Mouse (Mus musculus) A20 (cell line): ENCODE results near the gene Kcnip4.

Experiments used
- DNase-seq: peaks from one replicate; pipeline ENCODE4 v3.0.0-alpha.2; 2011; ENCODE audit warnings: low read depth, low spot score

Kcnip4 gene

GRCm38 (mm10) chr5:49356381-49356780, 168.3 kb downstream of the Kcnip4 start:
- DNase-seq, result no peak

GRCm38 (mm10) chr5:49352061-49352460, 172.6 kb downstream of the Kcnip4 start:
- no peak for DNase-seq

GRCm38 (mm10) chr5:49350126-49350909, 174.4 kb downstream of the Kcnip4 start:
- DNase-seq, result no peak

GRCm38 (mm10) chr5:49349541-49349940, 175.2 kb downstream of the Kcnip4 start:
- no peak for DNase-seq

GRCm38 (mm10) chr5:49348511-49348910, 176.2 kb downstream of the Kcnip4 start:
- no peak for DNase-seq

GRCm38 (mm10) chr5:49344606-49345005, 180.1 kb downstream of the Kcnip4 start:
- DNase-seq, result no peak

GRCm38 (mm10) chr5:49337164-49337563, 187.5 kb downstream of the Kcnip4 start:
- no peak for DNase-seq

GRCm38 (mm10) chr5:49333063-49333462, 191.6 kb downstream of the Kcnip4 start:
- DNase-seq, result no peak

GRCm38 (mm10) chr5:49329023-49329422, 195.7 kb downstream of the Kcnip4 start:
- DNase-seq, result no peak

- DNase-seq, result no peak
These were observed 206.0 kb downstream of the Kcnip4 start for GRCm38 (mm10) chr5:49318661-49319060.

GRCm38 (mm10) chr5:49317869-49318268, 206.8 kb downstream of the Kcnip4 start:
- no peak for DNase-seq

- no peak for DNase-seq
These were observed 217.9 kb downstream of the Kcnip4 start for GRCm38 (mm10) chr5:49306796-49307195.

GRCm38 (mm10) chr5:49305321-49305720, 219.4 kb downstream of the Kcnip4 start:
- DNase-seq, result no peak

- no peak for DNase-seq
These were observed 226.1 kb downstream of the Kcnip4 start for GRCm38 (mm10) chr5:49298654-49299053.

GRCm38 (mm10) chr5:49292421-49292820, 232.3 kb downstream of the Kcnip4 start:
- no peak for DNase-seq

GRCm38 (mm10) chr5:49291801-49292200, 232.9 kb downstream of the Kcnip4 start:
- DNase-seq, result no peak

- no peak for DNase-seq
These were observed 239.1 kb downstream of the Kcnip4 start for GRCm38 (mm10) chr5:49285455-49286135.

GRCm38 (mm10) chr5:49284776-49285175, 239.9 kb downstream of the Kcnip4 start:
- DNase-seq, result no peak

GRCm38 (mm10) chr5:49283403-49283802, 241.3 kb downstream of the Kcnip4 start:
- no peak for DNase-seq

GRCm38 (mm10) chr5:49271864-49272263, 252.8 kb downstream of the Kcnip4 start:
- DNase-seq, result no peak

GRCm38 (mm10) chr5:49268807-49269206, 255.9 kb downstream of the Kcnip4 start:
- no peak for DNase-seq

GRCm38 (mm10) chr5:49259356-49259755, 265.4 kb downstream of the Kcnip4 start:
- no peak for DNase-seq

GRCm38 (mm10) chr5:49256850-49257249, 267.9 kb downstream of the Kcnip4 start:
- no peak for DNase-seq
